Mouse (Mus musculus) retina, adult 2 months (tissue): ENCODE measurements around the gene Gpr107.

Source experiments
- DNase-seq: peaks from one replicate; pipeline ENCODE4 v3.0.0-alpha.2; 2012; ENCODE audit warnings: low read depth, low spot score

Gpr107 gene

DNA sequence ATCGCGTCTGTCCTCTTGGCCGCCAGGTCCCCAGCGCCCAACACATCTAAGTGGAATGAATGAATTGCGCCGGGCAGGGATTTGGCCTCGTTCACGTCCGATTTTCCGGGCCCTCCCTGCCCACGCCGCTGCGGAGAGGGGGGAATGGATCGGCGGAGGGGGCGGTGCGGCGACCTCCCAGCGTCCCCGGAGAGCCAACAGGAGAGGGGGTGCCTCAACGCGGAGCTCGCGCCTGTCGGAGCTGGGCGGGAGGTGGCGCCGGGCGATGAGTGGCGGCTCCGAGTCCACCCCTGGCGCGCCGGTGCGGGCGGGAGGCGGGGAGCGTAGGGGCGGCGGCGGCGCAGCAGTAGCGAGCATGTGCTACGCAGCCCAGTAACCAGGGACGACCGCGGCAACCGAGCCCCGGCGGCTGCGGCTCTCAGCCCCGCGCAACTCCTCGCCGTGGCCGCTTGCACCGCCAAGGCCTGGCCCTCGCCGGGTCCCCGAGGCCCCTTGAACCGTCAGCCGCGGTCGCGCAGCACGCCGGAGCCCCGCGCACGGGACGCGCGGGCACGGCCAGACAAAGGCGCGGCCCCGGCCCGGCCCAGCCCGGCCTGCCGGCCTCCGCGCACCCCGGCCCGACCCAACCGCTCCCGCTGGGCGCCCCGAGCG, 93.5 kb downstream of the Gpr107 start, which contains the start of gene Ncs1:
Gene Ncs1 (plus strand): TSS at position 333 of the 651 bp plus-strand sequence.
- no peak for DNase-seq

DNA sequence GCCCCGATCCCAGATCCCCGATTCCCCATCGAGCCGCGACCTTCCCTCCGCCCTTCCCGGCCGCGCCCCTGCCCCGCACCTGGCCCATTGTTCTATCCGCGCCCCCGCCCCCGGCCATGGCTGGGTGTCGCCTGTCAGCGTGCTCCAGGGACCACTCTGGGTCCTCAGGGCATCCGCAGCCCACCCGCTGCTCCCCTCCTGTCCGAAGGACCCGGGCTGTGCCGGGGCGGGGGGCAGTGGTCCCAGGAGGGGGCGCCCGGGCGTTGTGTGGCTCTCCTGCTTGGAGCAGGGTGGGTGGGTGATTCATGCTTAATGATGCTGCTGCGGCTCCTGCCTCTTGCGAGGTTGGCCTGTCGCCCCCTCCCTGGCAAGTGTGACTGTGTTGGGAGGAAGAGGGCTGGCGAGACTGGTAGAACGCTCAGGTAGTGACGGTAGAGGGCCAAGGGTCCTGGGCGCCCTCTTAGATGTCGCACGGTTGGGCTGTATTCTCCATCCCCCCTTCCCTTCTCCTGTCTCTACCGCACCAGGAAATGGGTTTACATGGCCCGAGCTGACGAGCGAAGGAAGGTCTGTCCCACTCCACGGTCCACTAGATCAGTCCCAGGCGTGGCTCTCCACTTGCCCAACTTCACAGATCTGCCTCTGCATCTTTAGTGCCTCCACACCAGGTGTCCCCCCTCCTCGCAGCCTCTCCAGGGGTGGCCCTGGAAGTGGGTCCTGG, 94.3 kb downstream of the Gpr107 start:
- no peak for DNase-seq

DNA sequence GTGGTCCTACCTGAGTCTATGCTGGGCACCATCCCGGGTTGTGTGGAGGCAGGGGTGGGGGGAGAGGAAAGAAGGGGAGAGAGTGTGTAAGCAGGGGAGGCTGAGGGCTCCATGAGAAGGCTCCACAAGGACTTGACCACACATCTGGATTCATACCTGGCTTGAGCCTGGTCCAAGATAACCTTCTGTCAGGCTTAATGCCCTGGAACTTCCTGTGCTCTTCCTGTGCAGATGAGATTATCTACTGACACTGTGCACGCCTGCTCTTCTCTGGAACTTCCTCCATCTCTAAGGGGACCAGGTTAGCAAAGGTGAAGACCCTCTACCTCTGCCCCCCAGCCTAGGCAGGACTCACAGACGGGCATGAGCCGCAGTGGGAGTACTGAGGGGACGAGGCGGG, 96.7 kb downstream of the Gpr107 start:
- no peak for DNase-seq

DNA sequence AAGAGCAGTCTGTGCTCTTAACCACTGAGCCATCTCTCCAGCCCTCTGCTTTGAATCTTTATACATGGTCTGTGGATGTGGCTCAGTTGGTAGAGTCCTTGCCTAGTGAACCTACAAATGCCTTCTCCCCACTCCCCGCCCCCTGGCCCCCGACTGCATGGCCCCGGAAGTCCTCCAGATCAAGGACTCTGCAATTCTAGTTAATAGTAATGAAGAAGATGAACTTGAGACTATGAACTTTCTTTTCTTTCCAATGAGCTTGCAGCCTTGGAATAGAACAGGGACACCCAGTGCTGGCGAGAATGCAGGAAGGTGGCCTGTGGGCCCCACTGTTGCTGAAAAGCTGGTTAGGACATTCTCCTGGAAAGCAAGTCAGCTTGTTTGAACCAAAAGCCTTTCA, 100.1 kb downstream of the Gpr107 start:
- DNase-seq, result no peak

DNA sequence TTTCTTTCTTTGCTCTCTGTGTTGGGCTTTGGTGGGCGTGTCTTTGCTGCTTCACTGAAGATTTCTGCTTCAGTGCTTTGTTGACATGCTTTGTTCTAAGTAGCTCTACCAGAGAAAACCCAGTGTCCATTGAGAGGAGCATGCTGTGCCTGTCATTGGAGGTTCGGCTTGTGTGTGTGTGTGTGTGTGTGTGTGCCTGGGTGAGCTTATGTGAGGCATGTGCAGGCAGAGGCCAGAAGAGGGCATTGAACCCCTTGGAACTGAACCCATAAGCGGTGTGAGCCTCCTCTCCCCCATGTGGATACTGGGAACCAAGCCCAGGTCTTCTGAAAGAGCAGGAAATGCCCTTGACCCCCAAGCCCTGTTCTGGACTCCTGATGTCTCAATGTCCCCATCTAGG, 101.3 kb downstream of the Gpr107 start:
- no peak for DNase-seq

DNA sequence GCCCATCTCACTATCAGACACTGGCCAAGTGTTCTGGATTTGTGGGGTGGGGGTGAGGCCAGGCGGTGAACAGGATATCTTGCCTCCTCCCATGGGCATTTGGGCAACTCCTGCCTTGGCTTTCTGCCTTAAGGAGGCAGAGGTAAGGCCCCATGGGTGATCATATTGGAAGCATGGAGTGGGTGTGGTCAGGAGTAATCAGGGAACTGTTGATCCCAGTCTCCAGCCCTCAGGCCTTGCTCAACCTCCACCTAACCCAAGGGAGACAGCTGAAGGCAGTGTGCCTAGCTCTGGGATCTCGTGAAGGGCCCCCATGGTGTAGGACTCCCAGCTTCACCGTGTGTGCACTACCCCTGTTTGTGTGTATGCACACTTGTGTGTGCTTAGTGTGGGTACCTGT, 102.7 kb downstream of the Gpr107 start:
- DNase-seq, result no peak

DNA sequence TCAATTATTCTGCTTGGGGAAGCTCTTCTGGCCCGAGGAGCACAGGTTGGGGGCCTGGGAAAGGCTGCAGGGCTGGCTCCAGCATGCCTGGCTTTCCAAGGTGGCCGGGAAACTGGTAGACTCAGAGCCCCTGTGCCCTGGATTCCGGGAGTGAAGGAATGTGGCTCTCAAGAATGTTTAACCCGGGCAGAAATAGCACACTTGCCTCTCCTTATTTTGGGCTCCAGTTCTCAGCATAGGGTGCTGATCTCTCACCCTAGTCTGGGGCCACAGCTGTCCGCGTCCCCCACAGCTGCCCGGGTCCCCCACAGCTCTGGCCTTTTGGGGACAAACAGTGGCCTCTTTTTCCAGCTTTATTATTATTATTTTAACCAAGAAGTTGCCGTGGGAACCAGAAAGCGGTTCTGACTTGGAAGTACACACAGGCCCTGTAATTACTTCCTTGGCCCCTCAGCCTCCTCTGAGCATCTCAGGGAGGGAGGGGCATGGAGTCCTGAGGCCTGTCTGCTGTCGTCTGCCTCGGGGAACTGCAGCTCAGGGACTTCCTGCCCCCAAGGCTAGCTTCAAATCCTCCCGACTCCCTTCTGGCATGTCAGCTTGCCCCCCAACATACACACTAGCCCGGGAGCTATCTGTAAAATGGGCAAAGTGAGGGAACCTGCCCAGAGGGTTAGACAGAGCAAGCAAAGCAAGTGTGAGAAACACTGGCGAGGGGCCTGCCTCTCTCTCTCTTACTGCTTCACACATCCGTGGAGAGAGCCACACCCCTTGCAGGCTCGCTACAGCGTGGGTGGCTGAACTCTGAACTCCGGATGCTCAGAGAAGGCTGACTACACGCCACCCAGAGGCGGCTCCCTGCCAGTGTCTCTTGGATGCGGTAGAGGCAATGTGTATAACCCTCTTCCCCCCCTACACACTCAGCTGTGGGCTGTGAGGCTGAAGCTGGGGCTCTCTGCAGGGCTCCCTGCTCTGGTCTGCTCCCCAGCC, 104.1 kb downstream of the Gpr107 start:
- no peak for DNase-seq

DNA sequence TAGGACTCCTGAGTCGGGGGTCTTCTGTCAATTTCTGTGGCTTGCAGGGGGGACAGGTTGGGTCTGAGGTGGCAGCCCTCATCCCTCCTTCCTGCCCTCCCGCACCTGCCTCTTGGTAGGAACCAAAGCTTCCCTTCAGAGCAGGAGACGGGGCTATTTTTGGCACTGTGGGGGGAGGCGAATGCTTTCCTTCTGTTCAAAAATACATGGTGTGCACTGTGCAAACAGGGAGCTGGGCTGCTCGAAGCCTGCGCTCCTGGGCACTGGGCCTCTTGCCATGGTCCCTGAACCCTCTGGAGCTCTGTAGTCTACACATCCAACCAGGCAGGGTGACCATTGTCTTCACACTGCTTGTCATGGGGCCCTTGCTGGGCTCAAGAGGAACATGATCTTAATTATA, 105.0 kb downstream of the Gpr107 start:
- no peak for DNase-seq

DNA sequence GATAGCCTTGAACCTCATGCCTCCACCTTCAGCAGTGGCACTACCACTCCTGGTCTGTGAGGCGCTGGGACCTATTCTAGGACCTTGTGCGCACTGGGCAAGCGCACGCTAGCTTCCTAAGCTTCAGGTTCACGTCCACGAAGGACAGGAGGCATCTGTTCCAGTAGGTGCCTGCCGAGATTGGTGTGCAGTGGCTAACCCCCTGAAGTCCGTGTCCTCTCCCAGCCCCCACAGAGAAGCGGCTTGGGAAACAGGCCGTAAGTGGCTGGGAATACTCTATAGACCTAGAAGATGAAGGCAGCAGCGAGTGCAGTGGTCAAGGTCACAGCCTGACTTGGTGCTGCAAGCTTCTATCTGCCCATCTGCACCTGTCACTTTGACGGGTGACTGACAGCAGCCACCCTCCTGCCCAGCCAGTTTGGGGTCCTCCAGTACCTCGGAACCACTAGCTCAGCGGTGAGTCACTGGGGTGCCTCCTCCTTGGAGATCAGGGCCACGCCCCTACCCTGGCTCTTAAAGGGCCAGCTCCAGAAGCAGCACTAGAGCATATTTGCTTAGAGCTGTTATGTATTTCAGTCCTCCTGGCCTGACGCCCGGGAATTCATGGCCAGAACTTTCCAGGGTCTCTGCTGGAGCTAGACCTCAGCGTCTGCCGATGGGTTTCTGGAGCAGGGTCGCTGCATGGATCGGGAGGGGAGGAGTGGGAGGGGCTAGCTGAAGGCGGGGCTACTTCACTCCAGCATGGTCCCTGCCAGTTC, 106.7 kb downstream of the Gpr107 start:
- no peak for DNase-seq

DNA sequence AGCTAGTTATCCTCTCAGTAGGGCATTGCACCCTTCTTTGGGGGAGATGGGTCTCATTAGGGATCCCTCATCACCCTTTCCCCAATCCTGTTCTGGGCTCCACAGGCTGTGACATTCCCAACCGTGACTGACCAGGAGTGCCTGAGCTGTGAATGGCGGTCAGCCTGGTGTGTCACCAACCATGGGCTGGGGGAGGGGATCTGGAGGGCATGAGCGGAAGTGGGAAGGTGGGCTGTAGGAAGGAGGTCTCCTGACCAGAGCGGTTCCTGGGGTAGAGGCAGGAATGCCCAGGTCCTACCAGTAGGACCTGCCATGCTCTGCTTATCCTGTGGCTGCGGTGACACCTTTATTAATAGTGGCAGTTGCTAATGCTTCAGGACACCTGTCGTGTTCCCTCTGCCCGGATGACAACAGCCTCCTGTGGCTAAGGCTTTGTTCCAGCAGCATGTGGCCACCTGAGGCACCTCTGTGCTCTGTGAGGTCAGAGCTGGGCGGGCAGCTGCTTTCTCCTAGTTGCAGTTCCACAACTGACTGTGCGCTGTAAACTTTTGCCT, 107.3 kb downstream of the Gpr107 start:
- no peak for DNase-seq

DNA sequence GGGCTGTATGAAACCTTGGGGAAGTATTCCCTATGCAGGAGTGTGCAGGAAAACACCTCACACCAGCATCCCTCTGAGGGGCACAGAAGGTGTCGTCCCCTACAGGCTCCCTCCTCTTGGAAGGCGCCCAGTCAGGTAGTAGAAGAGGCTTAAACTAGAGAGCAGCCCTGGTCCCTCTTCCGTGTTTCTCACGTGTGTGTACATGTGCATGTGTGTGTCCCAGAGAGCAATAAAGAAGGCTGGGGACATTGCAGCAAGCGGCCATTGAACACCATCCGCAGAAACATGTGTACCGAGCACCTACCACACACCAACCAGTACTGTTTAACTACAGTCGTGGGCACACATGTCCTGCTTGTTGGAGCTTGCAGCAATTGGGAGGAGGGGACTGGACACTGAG, 108.4 kb downstream of the Gpr107 start:
- no peak for DNase-seq

DNA sequence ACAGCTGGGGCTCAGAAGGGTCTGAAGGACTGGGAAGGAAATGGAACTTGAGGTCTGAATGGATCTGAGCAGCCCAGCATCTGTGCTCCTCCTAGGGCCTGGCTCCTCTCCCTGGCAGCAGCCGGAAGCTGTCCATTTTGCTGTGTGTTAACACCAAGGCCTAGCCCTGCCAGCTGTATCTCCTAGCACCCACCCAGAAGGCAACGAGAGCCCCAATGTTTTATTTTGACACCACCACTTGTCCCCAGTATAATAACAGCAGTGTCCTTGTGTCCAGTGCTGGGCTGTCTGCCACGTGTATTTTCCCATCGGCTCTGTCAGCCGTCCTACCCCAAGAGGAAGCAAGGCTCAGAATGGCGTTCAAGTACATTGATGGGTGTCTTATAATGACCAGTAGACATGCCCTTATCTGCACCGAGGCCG, 110.9 kb downstream of the Gpr107 start:
- DNase-seq, result no peak

DNA sequence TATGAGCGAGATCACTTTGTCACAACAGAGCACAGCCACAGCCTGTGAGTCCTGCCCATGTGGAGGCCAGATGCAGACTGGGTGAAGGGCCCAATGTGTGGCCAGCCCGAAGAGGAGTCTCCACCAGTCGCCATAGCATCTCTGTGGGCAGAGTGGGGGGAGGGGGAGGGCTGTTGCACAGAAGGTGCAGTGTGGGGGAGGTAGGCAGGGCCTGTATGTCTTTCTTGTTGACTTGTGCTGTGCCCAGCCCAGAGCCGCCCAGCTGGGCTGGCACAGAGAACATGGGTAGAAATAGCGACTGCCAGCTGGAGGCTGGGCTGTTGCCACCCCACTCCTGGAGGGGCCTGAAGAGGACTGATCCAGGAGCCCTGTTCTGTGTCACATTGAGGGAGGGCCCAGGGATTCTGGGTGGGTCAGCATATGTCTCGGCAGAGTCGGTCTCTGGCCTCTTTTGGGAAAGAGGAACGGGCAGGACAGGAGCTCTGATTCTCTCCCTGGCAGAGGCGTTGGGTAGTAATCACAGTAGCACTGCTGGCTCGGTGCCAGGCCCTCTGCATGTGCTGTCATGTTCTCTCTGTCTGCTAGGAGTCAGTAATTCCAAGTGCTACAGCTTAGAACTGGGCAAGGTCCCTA, 111.7 kb downstream of the Gpr107 start:
- no peak for DNase-seq

DNA sequence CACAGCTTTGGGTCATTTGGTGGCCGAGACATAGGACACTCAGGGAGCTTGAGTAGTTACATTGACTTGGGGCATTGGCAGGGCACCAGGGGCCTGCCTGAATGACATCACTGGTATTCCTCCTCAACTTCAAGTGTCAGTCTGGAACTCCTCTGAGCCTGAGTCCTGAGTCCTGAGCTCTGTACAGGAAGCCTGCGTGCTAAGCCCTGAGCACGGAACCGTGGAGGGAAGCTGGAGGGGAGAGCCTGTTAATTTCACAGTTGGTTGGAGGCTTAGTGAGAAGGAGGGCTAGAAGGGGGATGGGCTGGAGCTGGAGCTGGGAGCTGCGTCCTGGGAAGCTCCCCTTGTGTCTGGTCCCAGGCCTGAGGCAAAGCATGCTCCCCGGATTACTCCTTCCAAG, 115.3 kb downstream of the Gpr107 start:
- no peak for DNase-seq
